Mouse (Mus musculus): ENCODE measurements at regions not wholly inside any gene's neighbourhood (a gene's known extent, or its start where the extent isn't known, plus 50 kb on each side); places are given as distances from the start of the nearest gene placed in this dataset.

DNA sequence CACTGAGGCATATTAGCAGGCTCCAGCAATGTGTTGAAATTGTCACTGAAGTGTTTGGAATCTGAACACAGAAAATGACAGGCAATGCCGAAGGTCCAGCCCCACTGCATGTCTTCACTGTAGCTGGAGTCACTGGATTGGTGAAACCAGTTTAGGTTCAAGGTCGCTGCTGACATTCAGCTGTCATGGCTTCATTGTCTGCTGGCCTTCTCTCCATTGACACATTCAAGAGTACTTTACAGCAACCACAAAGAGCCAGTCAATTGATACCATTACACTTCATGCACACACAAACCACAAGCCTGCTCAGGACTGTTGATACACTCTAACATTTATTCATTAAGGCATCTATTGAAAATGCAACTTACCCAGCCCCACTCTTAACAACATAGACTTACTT lies 341.8 kb upstream of the Tmem161b start:
- Histone ChIP-seq H3K79me2 (ENCODE audit: control insufficient read depth, insufficient read depth, low read length, poor library complexity) (no peaks in the 10 kb centered on the region), H3K9me3 (replicated peaks; ENCODE audit: insufficient read depth, low read length) (no peaks in the 10 kb centered on the region), H3K27ac (ENCODE audit: control insufficient read depth, low read depth, low read length) (no peak overlapping the region), H3K27me3 (ENCODE audit: control insufficient read depth in 1 of 2, insufficient read depth in 2 of 2, low read length in 2 of 2) (no peaks in the 10 kb centered on the region), H3K4me1 (ENCODE audit: control insufficient read depth in 1 of 2, insufficient read depth in 2 of 2, low read length in 2 of 2) (no peaks in the 10 kb centered on the region), H3K9ac (ENCODE audit: control insufficient read depth, low read depth, low read length, poor library complexity, severe bottlenecking) (no peak overlapping the region), H3K4me3 (ENCODE audit: control insufficient read depth in 1 of 2, insufficient read depth in 1 of 2, low read depth in 2 of 2, low read length in 2 of 2) (no peak overlapping the region), H3K36me3 (ENCODE audit: control insufficient read depth in 1 of 2, insufficient read depth in 2 of 2, low read length in 2 of 2) (no peaks in the 10 kb centered on the region)
- TF ChIP-seq TBP (IDR thresholded peaks at IDR 0.05; ENCODE audit: low read depth, low read length) = no peak
- DNase-seq (ENCODE audit: low read depth, low spot score) = no peak

DNA sequence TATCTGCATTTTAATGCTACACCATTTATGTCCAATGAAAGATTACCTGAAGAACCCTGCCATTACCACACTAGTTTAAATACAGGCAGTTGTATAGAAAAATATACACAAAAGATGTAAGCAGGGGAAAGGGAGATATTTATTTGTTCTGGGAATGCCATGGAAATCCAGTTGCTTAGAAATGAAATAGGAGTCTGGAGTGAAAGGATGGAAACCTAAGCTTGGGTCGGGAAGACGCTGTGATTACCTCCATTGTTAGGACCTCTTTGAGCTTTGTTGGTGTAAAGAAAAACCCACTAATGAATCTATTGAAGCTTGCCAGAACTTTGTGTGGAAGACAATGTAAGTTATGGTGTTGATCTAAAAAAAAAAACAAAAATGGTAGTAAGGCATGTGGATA lies 341.3 kb upstream of the Tmem161b start:
- H3K79me2 ChIP-seq (ENCODE audit: control insufficient read depth, insufficient read depth, low read length, poor library complexity) = no peaks in the 10 kb centered on the region
- TF ChIP-seq ZKSCAN1 (IDR thresholded peaks at IDR 0.05; ENCODE audit: low read depth, low read length) (no peak), RAD21 (IDR thresholded peaks at IDR 0.05; ENCODE audit: low read depth, low read length) (no peak), ELF1 (IDR thresholded peaks at IDR 0.05; ENCODE audit: low read depth, low read length) (no peak), POLR2AphosphoS2 (IDR thresholded peaks at IDR 0.05; ENCODE audit: low read length) (no peak), MAFK (IDR thresholded peaks at IDR 0.05; ENCODE audit: borderline replicate concordance, low read depth, low read length) (no peak), ETS1 (IDR thresholded peaks at IDR 0.05; ENCODE audit: low read depth, low read length) (no peak), GABPA (IDR thresholded peaks at IDR 0.05; ENCODE audit: low read depth, low read length) (no peak)
- H3K9me3 ChIP-seq (replicated peaks; ENCODE audit: insufficient read depth, low read length) = no peaks in the 10 kb centered on the region
- no peaks in the 10 kb centered on the region for H3K36me3 ChIP-seq (ENCODE audit: control insufficient read depth in 1 of 2, insufficient read depth in 2 of 2, low read length in 2 of 2)
- no peaks in the 10 kb centered on the region for H3K4me1 ChIP-seq (ENCODE audit: control insufficient read depth in 1 of 2, insufficient read depth in 2 of 2, low read length in 2 of 2)
- no peak for DNase-seq (ENCODE audit: low read depth, low spot score)
- no peak overlapping the region for H3K9ac ChIP-seq (ENCODE audit: control insufficient read depth, low read depth, low read length, poor library complexity, severe bottlenecking)
- H3K4me3 ChIP-seq (ENCODE audit: control insufficient read depth in 1 of 2, insufficient read depth in 1 of 2, low read depth in 2 of 2, low read length in 2 of 2) = no peak overlapping the region
- no peak overlapping the region for H3K27ac ChIP-seq (ENCODE audit: control insufficient read depth, low read depth, low read length)
- H3K27me3 ChIP-seq (ENCODE audit: control insufficient read depth in 1 of 2, insufficient read depth in 2 of 2, low read length in 2 of 2) = no peaks in the 10 kb centered on the region

DNA sequence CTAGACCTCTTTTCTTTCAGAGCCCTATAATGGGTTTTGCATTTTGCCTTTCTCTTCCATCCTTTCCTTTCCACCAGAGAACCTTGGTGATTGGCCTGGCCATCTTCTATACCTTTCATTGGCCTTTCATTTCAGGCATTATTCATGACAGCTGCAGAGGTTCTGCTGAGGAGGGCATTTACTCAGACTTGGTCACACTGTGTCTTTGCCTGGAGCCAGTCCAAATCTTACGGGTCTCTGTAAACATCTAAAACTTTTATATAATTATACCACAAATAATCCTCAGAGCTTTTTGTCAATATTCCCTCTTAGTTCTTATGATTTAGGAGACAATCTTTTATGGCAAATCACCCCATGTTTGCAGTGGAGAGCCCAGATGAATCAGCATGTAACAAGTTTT lies 339.3 kb upstream of the Tmem161b start:
- Histone ChIP-seq H3K27ac (ENCODE audit: control insufficient read depth, low read depth, low read length) (no peak overlapping the region), H3K4me1 (ENCODE audit: control insufficient read depth in 1 of 2, insufficient read depth in 2 of 2, low read length in 2 of 2) (no peaks in the 10 kb centered on the region), H3K9ac (ENCODE audit: control insufficient read depth, low read depth, low read length, poor library complexity, severe bottlenecking) (no peak overlapping the region), H3K36me3 (ENCODE audit: control insufficient read depth in 1 of 2, insufficient read depth in 2 of 2, low read length in 2 of 2) (no peaks in the 10 kb centered on the region), H3K4me3 (ENCODE audit: control insufficient read depth in 1 of 2, insufficient read depth in 1 of 2, low read depth in 2 of 2, low read length in 2 of 2) (no peak overlapping the region), H3K79me2 (ENCODE audit: control insufficient read depth, insufficient read depth, low read length, poor library complexity) (no peaks in the 10 kb centered on the region), H3K27me3 (ENCODE audit: control insufficient read depth in 1 of 2, insufficient read depth in 2 of 2, low read length in 2 of 2) (no peaks in the 10 kb centered on the region), H3K9me3 (replicated peaks; ENCODE audit: insufficient read depth, low read length) (no peaks in the 10 kb centered on the region)
- DNase-seq (ENCODE audit: low read depth, low spot score) = no peak
- TF ChIP-seq BHLHE40 (IDR thresholded peaks at IDR 0.05; ENCODE audit: borderline replicate concordance, low read depth, low read length) (no peak), POLR2AphosphoS2 (IDR thresholded peaks at IDR 0.05; ENCODE audit: low read length) (no peak), MYB (IDR thresholded peaks at IDR 0.05; ENCODE audit: low read depth, low read length) (no peak), USF1 (IDR thresholded peaks at IDR 0.05; ENCODE audit: low read depth, low read length) (no peak), ELF1 (IDR thresholded peaks at IDR 0.05; ENCODE audit: low read depth, low read length) (no peak), UBTF (IDR thresholded peaks at IDR 0.05; ENCODE audit: borderline replicate concordance, insufficient read depth, low read depth, low read length) (no peak), POLR2AphosphoS5 (IDR thresholded peaks at IDR 0.05; ENCODE audit: borderline replicate concordance, low read depth, low read length) (no peak), ZNF384 (IDR thresholded peaks at IDR 0.05; ENCODE audit: low read depth, low read length) (no peak), JUND (IDR thresholded peaks at IDR 0.05; ENCODE audit: low read depth, low read length) (no peak), KAT2A (conservative IDR thresholded peaks at IDR 0.05; ENCODE audit: low read depth, low read length) (no peak), GATA1 (IDR thresholded peaks at IDR 0.05; ENCODE audit: low read depth, low read length) (no peak)
